In genomic region chr3:36501546-36501945, GRCm38 (mm10) we compare ENCODE assay signal across 26 mouse cellular contexts. TPM values are rescaled to one million over a fixed set of nuclear protein-coding genes. Genes with fewer than 3 reads are reported as not detected.
DNase-seq lines count a peak whose midpoint lies in the region; ATAC-seq and TF ChIP-seq lines count a peak whose summit lies in the region.
"Had no signal": no experiment of that assay in that cellular context is flagged by ENCODE, and none has a peak within 500 bp of the region (broad histone marks: within the 10 kb centered on the region; RNA-seq: fewer than 3 reads in every experiment).

No protein-coding gene starts in this region.

- no peaks in the 10 kb centered on the region for H3K36me3 ChIP-seq in heart, embryonic 10.5 days
- no peaks in the 10 kb centered on the region for H3K36me3 ChIP-seq in stomach, postnatal 0 days (ENCODE audit: control insufficient read depth, insufficient read depth, low read length)
- H3K36me3 ChIP-seq: G1E had no signal

- no peak overlapping the region for H3K4me3 ChIP-seq in heart, embryonic 10.5 days
- no peak overlapping the region for H3K4me3 ChIP-seq in stomach, postnatal 0 days (ENCODE audit: low read depth, low read length)

- no peaks in the 10 kb centered on the region for H3K27me3 ChIP-seq in heart, embryonic 10.5 days (ENCODE audit: insufficient read depth, poor library complexity, severe bottlenecking)
- no peaks in the 10 kb centered on the region for H3K27me3 ChIP-seq in stomach, postnatal 0 days (ENCODE audit: control insufficient read depth, insufficient read depth, low read length)
- H3K27me3 ChIP-seq: CH12.LX had no signal

- H3K4me1 ChIP-seq in heart, embryonic 10.5 days = no peaks in the 10 kb centered on the region
- H3K4me1 ChIP-seq in stomach, postnatal 0 days (replicated peaks; ENCODE audit: control insufficient read depth, insufficient read depth) = no peaks in the 10 kb centered on the region

- H3K27ac ChIP-seq in heart, embryonic 10.5 days = no peak overlapping the region
- no peak overlapping the region for H3K27ac ChIP-seq in stomach, postnatal 0 days (replicated peaks)

- intact Hi-C loops in heart, postnatal 10 days (cut with DNase I) = no loop called here
- intact Hi-C loops in heart, postnatal 14 days (cut with DNase I) = no loop called here

- 69% methylated on average over 7 of the region's 7 CpGs for WGBS in heart, embryonic 10.5 days
- WGBS in stomach, postnatal 0 days = 68% methylated on average over 7 of the region's 7 CpGs

- ATAC-seq in stomach, postnatal 0 days (ENCODE audit: low FRiP score, low TSS enrichment) = no peak
- ATAC-seq: activated CD4-positive, CD25-positive, alpha-beta regulatory T cell, adult 4 months; CD4-positive, CD25-positive, alpha-beta regulatory T cell, adult 4 months; Patski had no signal

- peak; percentile 75 for DNase-seq in heart, adult 11 months
- no peak for DNase-seq in heart, postnatal 10 days
- peak; percentile 64 for DNase-seq in heart, embryonic 10.5 days (ENCODE audit: low spot score)
- DNase-seq in heart, postnatal 14 days = no peak
- peak; percentile 25 for DNase-seq in 3T3-L1 (ENCODE audit: low read depth, low spot score)
- DNase-seq in stomach, postnatal 0 days (ENCODE audit: low spot score) = no peak
- DNase-seq: adrenal gland, adult 2 months; adrenal gland, adult 8-10 months; adrenal gland, postnatal 10 days; adrenal gland, postnatal 14 days; adrenal gland, postnatal 25 days; adrenal gland, postnatal 36 days; B cell, adult 2 months; cerebellum, adult 11 months; cerebellum, adult 11-12 months; cerebellum, adult 18-20 months; cerebellum, adult 2 months had no signal

- no peak for TF ChIP-seq EP300 in stomach, postnatal 0 days (optimal IDR thresholded peaks at IDR 0.05)

- H3K4me2 ChIP-seq in stomach, postnatal 0 days (replicated peaks; ENCODE audit: low read depth) = no peak overlapping the region

- no peak for TF ChIP-seq CTCF in stomach, postnatal 0 days (IDR thresholded peaks at IDR 0.05; ENCODE audit: low read depth)

- H3K9me3 ChIP-seq in heart, embryonic 10.5 days = no peaks in the 10 kb centered on the region
- no peaks in the 10 kb centered on the region for H3K9me3 ChIP-seq in stomach, postnatal 0 days (ENCODE audit: control insufficient read depth, low read length)
- H3K9me3 ChIP-seq: G1E had no signal

- no peak overlapping the region for H3K9ac ChIP-seq in stomach, postnatal 0 days (ENCODE audit: low read length)

RNA-seq across cellular contexts. Expression of gene Gm11549, which starts 20.1 kb away (rescaled TPM):
- not detected for total RNA-seq in heart, postnatal 10 days (2021)
- polyA plus RNA-seq in heart, embryonic 10.5 days (2016; fragmentation: Nextera tagmentation; extraction: Ambion mirVana) = not detected in 2 replicates
- total RNA-seq in heart, postnatal 14 days (2021) = not detected
- polyA plus RNA-seq in stomach, postnatal 0 days (2015; fragmentation: Nextera tagmentation; extraction: Ambion mirVana) = 0.33 and 0.34 TPM in 2 replicates
- total RNA-seq: adrenal gland, adult 18-20 months; adrenal gland, adult 8-10 months; adrenal gland, postnatal 14 days; adrenal gland, postnatal 25 days; adrenal gland, postnatal 36 days; CH12.LX; ES-E14; MEL had no signal
- polyA plus RNA-seq: activated CD4-positive, CD25-positive, alpha-beta regulatory T cell, adult 4 months; C2C12; CD4-positive, CD25-positive, alpha-beta regulatory T cell, adult 4 months; G1E; Patski had no signal

RNA-seq across cellular contexts. Expression of gene 1810062G17Rik, which starts 25.8 kb away (rescaled TPM):
- under 1 TPM in 1 of 2 experiments, not detected in 1; 0.79 TPM for total RNA-seq in heart, postnatal 10 days (2021)
- polyA plus RNA-seq in heart, embryonic 10.5 days (2016; fragmentation: Nextera tagmentation; extraction: Ambion mirVana) = 0.90 and 0.93 TPM in 2 replicates
- total RNA-seq in heart, postnatal 14 days (2021) = under 1 TPM; 0.24 to 0.74 TPM
- polyA plus RNA-seq in stomach, postnatal 0 days (2015; fragmentation: Nextera tagmentation; extraction: Ambion mirVana) = 3.0 and 4.0 TPM in 2 replicates
- polyA plus RNA-seq: G1E had no signal

RNA-seq across cellular contexts. Expression of gene Anxa5, which starts 25.9 kb away (rescaled TPM):
- 100 to 1,000 TPM; 234 to 248 TPM for total RNA-seq in heart, postnatal 10 days (2021)
- polyA plus RNA-seq in heart, embryonic 10.5 days (2016; fragmentation: Nextera tagmentation; extraction: Ambion mirVana) = 293 and 360 TPM in 2 replicates
- 100 to 1,000 TPM; 166 to 168 TPM for total RNA-seq in heart, postnatal 14 days (2021)
- polyA plus RNA-seq in stomach, postnatal 0 days (2015; fragmentation: Nextera tagmentation; extraction: Ambion mirVana) = 168 and 186 TPM in 2 replicates

RNA-seq across cellular contexts. Expression of gene Exosc9, which starts 50.9 kb away (rescaled TPM):
- 10 to 100 TPM; 23.9 to 27.1 TPM for total RNA-seq in heart, postnatal 10 days (2021)
- polyA plus RNA-seq in heart, embryonic 10.5 days (2016; fragmentation: Nextera tagmentation; extraction: Ambion mirVana) = 65.2 and 77.8 TPM in 2 replicates
- 10 to 100 TPM; 19.6 to 21.5 TPM for total RNA-seq in heart, postnatal 14 days (2021)
- polyA plus RNA-seq in stomach, postnatal 0 days (2015; fragmentation: Nextera tagmentation; extraction: Ambion mirVana) = 30.2 and 33.5 TPM in 2 replicates

Comparison
In these comparisons a context has a peak if more than half of its experiments do, and no peak if none do; other contexts are left out.
1. DNase-seq: peak in heart, adult 11 months (single experiment), heart, embryonic 10.5 days (single experiment) and 3T3-L1 (single experiment); none in heart, postnatal 10 days (0 of 2), heart, postnatal 14 days (0 of 2) and stomach, postnatal 0 days (single experiment).